ENCODE assay signal across 9 mouse cellular contexts in the genomic region with DNA sequence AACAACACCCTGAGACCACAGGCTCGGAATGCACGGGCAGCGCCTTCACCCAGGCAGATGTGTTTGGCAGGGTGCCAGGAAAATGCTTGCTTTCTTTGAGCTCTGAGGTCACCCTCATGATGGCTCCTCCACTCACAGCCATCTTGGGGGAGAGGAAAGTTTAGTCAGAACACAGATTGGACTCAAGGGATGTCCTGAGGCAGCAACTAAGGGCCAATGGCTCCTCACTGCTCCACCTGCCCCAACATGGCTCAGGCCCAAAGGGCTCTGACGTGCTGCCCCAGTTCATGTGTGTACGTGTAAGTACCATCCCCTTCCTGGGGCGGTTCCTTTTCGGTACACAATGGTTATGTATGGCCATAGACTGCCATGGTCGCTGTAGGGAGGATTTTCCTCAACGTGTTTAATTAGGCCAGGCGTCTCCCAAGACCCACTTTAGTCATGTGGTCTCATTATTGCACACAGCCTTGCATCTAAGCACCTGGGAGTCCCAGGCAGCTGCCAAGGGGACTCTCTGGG. TPM values are rescaled to one million over a fixed set of nuclear protein-coding genes. Genes with fewer than 3 reads are reported as not detected.
DNase-seq lines count a peak whose midpoint lies in the region; ATAC-seq and TF ChIP-seq lines count a peak whose summit lies in the region.
"Had no signal": no experiment of that assay in that cellular context is flagged by ENCODE, and none has a peak within 500 bp of the region (broad histone marks: within the 10 kb centered on the region; RNA-seq: fewer than 3 reads in every experiment).

No protein-coding gene starts in this region.

- ATAC-seq in heart, postnatal 0 days (ENCODE audit: insufficient read depth, low read depth), result peak; percentile 63; the same call in 1 of the 2 replicates
- ATAC-seq in embryonic facial prominence, embryonic 14.5 days (ENCODE audit: low read depth), result peak; percentile 77

- H3K4me1 ChIP-seq in heart, postnatal 0 days (ENCODE audit: control insufficient read depth, insufficient read depth), result peaks cover 10% of the 10 kb centered on the region
- no peaks in the 10 kb centered on the region for H3K4me1 ChIP-seq in ES-Bruce4 (ENCODE audit: control insufficient read depth, insufficient read depth, low read length)
- H3K4me1 ChIP-seq in embryonic facial prominence, embryonic 14.5 days (ENCODE audit: control insufficient read depth, insufficient read depth, low read length), result peaks cover 4% of the 10 kb centered on the region

- no peaks in the 10 kb centered on the region for H3K36me3 ChIP-seq in heart, postnatal 0 days (replicated peaks; ENCODE audit: control insufficient read depth, insufficient read depth, low read length)
- no peaks in the 10 kb centered on the region for H3K36me3 ChIP-seq in ES-Bruce4 (ENCODE audit: control insufficient read depth, insufficient read depth, low read length, poor library complexity, severe bottlenecking)
- no peaks in the 10 kb centered on the region for H3K36me3 ChIP-seq in embryonic facial prominence, embryonic 14.5 days (ENCODE audit: control insufficient read depth, insufficient read depth, low read length)

- no peaks in the 10 kb centered on the region for H3K27me3 ChIP-seq in heart, postnatal 0 days (ENCODE audit: control insufficient read depth, insufficient read depth, low read length)
- no peaks in the 10 kb centered on the region for H3K27me3 ChIP-seq in ES-Bruce4 (ENCODE audit: control insufficient read depth, insufficient read depth, low read length, poor library complexity, severe bottlenecking)
- H3K27me3 ChIP-seq in embryonic facial prominence, embryonic 14.5 days (replicated peaks; ENCODE audit: control insufficient read depth, insufficient read depth, low read length), result no peaks in the 10 kb centered on the region

- no peak overlapping the region for H3K4me3 ChIP-seq in heart, postnatal 0 days (ENCODE audit: low read depth, low read length)
- peak overlapping the region; percentile 14 for H3K4me3 ChIP-seq in ES-Bruce4 (ENCODE audit: low read depth, low read length)
- no peak overlapping the region for H3K4me3 ChIP-seq in embryonic facial prominence, embryonic 14.5 days (ENCODE audit: low read depth, low read length)

- TF ChIP-seq CTCF in heart, postnatal 0 days (IDR thresholded peaks at IDR 0.05; ENCODE audit: low read depth), result no peak
- TF ChIP-seq CTCF in ES-Bruce4 (IDR thresholded peaks at IDR 0.05; ENCODE audit: low read depth, low read length), result no peak

- intact Hi-C loops in heart, postnatal 10 days (cut with DNase I), result no loop called here

- no peak overlapping the region for H3K9ac ChIP-seq in heart, postnatal 0 days (replicated peaks; ENCODE audit: low read depth, low read length)
- no peak overlapping the region for H3K9ac ChIP-seq in ES-Bruce4 (ENCODE audit: low read depth, poor library complexity, severe bottlenecking)
- no peak overlapping the region for H3K9ac ChIP-seq in embryonic facial prominence, embryonic 14.5 days (ENCODE audit: low read depth, low read length)

- peak overlapping the region; percentile 33; the same call in 1 of the 2 replicates for H3K27ac ChIP-seq in heart, postnatal 0 days (ENCODE audit: low read depth)
- no peak overlapping the region for H3K27ac ChIP-seq in ES-Bruce4 (ENCODE audit: insufficient read depth, low read length)
- no peak overlapping the region for H3K27ac ChIP-seq in embryonic facial prominence, embryonic 14.5 days (replicated peaks; ENCODE audit: low read depth, low read length)

- WGBS in heart, postnatal 0 days, result 60% methylated on average over 10 of the region's 10 CpGs
- WGBS in embryonic facial prominence, embryonic 14.5 days, result 65% methylated on average over 10 of the region's 10 CpGs

- no peak for DNase-seq in heart, postnatal 0 days (ENCODE audit: low spot score)
- DNase-seq in heart, postnatal 10 days, result no peak
- DNase-seq in embryonic facial prominence, embryonic 14.5 days (ENCODE audit: low spot score), result peak; percentile 73
- DNase-seq in lung, postnatal 4 days, result peak; percentile 59 to 64
- DNase-seq in embryo, embryonic 9.5 days (ENCODE audit: extremely low spot score), result no peak
- DNase-seq in frontal cortex, adult 2 months (ENCODE audit: extremely low spot score in 1 of 2, low spot score in 1 of 2), result no peak
- DNase-seq in ovary, postnatal 10 days (ENCODE audit: low spot score), result no peak

- no peak overlapping the region for H3K4me2 ChIP-seq in heart, postnatal 0 days (ENCODE audit: low read depth, low read length)
- no peak overlapping the region for H3K4me2 ChIP-seq in embryonic facial prominence, embryonic 14.5 days (ENCODE audit: low read depth, low read length)

- no peak for TF ChIP-seq POLR2A in ES-Bruce4 (IDR thresholded peaks at IDR 0.05; ENCODE audit: insufficient read depth, low read length)

- TF ChIP-seq EP300 in heart, postnatal 0 days (IDR thresholded peaks at IDR 0.05; ENCODE audit: low read depth), result no peak
- no peak for TF ChIP-seq EP300 in ES-Bruce4 (IDR thresholded peaks at IDR 0.05; ENCODE audit: insufficient read depth, low read depth, low read length)

- H3K9me3 ChIP-seq in heart, postnatal 0 days (replicated peaks; ENCODE audit: control insufficient read depth, low read length), result no peaks in the 10 kb centered on the region
- H3K9me3 ChIP-seq in ES-Bruce4 (replicated peaks; ENCODE audit: control insufficient read depth, insufficient read depth, low read length, poor library complexity, severe bottlenecking), result no peaks in the 10 kb centered on the region
- no peaks in the 10 kb centered on the region for H3K9me3 ChIP-seq in embryonic facial prominence, embryonic 14.5 days (ENCODE audit: control insufficient read depth, low read length)

RNA-seq across cellular contexts. Expression of gene Lamc2, which starts 32.6 kb away (rescaled TPM):
- 10.2 and 13.2 TPM in 2 replicates for total RNA-seq in heart, postnatal 0 days (2014; rRNA removed; ENCODE audit: low replicate concordance)
- 4.1 and 6.0 TPM in 2 replicates for polyA plus RNA-seq in heart, postnatal 0 days (2015; fragmentation: Nextera tagmentation; extraction: Ambion mirVana)
- total RNA-seq in heart, postnatal 10 days (2021), result 10 to 100 TPM in 1 of 2 experiments, 1 to 10 TPM in 1; 9.2 to 13.4 TPM
- 46.1 TPM in 2 replicates for polyA plus RNA-seq in ES-Bruce4 (2011; ENCODE audit: insufficient read depth, insufficient read length, low read depth, missing spikeins)
- 10.7 and 12.4 TPM in 2 replicates for polyA plus RNA-seq in embryonic facial prominence, embryonic 14.5 days (2014; fragmentation: Nextera tagmentation; extraction: Ambion mirVana)
- 3.2 and 4.9 TPM in 2 replicates for polyA plus RNA-seq in frontal cortex, adult 2 months (2012; rRNA removed)
- total RNA-seq: hematopoietic stem cell, adult 5-6 weeks had no signal

Comparison
In these comparisons a context has a peak if more than half of its experiments do, and no peak if none do; other contexts are left out.
1. DNase-seq: peak in embryonic facial prominence, embryonic 14.5 days (single experiment) and lung, postnatal 4 days (2 of 2); none in heart, postnatal 0 days (single experiment), heart, postnatal 10 days (0 of 2), embryo, embryonic 9.5 days (single experiment), frontal cortex, adult 2 months (0 of 2) and ovary, postnatal 10 days (single experiment).